ENCODE assay signal across 12 mouse cellular contexts in the genomic region with DNA sequence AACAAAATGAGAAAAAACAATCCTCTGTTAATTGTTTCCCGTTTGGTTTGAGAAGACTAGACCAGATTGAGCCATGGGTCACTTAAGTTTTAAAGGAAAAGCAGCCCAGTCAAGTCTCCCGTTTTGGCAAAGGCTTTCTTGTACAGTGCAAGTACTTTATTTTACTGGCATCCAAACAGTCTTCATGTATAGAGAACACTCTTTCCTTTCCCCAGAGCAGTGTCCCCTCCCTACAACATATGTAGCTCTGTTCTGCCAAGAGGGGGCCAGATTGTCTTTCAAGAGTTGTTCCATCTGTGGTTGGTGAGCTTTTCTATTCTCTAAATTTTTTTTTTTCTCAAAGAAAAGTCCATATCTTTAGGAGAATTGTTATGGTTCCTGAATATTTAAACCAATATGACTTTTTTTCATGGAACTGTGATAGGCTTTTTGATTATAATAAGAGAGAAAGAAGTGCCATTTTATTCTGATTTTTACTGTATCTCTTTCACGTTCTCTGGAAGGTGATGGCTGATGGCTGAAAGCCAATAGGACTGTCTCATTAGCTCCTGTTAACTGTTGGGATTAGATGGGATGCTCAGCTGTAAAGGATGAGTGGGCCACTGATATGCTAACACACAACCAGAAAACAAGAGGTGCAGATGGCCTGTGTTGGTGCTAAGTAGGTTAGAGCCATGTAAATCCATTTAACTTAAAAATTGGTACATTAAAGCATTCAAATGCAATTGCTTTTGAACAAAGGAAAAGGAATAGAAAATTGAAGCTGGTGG. TPM values are rescaled to one million over a fixed set of nuclear protein-coding genes. Genes with fewer than 3 reads are reported as not detected.
DNase-seq lines count a peak whose midpoint lies in the region; ATAC-seq and TF ChIP-seq lines count a peak whose summit lies in the region.
"Had no signal": no experiment of that assay in that cellular context is flagged by ENCODE, and none has a peak within 500 bp of the region (broad histone marks: within the 10 kb centered on the region; RNA-seq: fewer than 3 reads in every experiment).

No protein-coding gene starts in this region.

- WGBS in forebrain, postnatal 0 days, result 24% methylated on average over 3 of the region's 3 CpGs
- 57% methylated on average over 3 of the region's 3 CpGs for WGBS in neural tube, embryonic 15.5 days

- DNase-seq in layer of hippocampus, adult 11-12 months (ENCODE audit: low spot score), result peak; percentile 49
- no peak for DNase-seq in layer of hippocampus, postnatal 10 days (ENCODE audit: low spot score in 2 of 2)
- peak; percentile 70 for DNase-seq in cerebellum, adult 11-12 months
- DNase-seq in forebrain, postnatal 0 days, result peak; percentile 68
- DNase-seq in urinary bladder, adult 18-20 months (ENCODE audit: low spot score in 2 of 2), result no peak
- DNase-seq in spleen, adult 18-20 months, result no peak
- no peak for DNase-seq in urinary bladder, adult 2 months (ENCODE audit: low spot score)

- H3K4me3 ChIP-seq in forebrain, postnatal 0 days (ENCODE audit: low read depth, low read length), result no peak overlapping the region
- no peak overlapping the region for H3K4me3 ChIP-seq in neural tube, embryonic 15.5 days (replicated peaks)
- H3K4me3 ChIP-seq: heart, embryonic 13.5 days; limb, embryonic 15.5 days; myocyte had no signal

- 0 out of 2 replicates have a peak, but pooled peaks cover 2% of the 10 kb centered on the region for H3K4me1 ChIP-seq in forebrain, postnatal 0 days (ENCODE audit: insufficient read depth)
- no peaks in the 10 kb centered on the region for H3K4me1 ChIP-seq in neural tube, embryonic 15.5 days
- H3K4me1 ChIP-seq: heart, embryonic 13.5 days; limb, embryonic 15.5 days had no signal

- peak overlapping the region; percentile 73 for H3K27ac ChIP-seq in forebrain, postnatal 0 days (ENCODE audit: low read depth, low read length)
- 0 out of 2 replicates have a peak overlapping the region, but pooled peaks have one; percentile 28 for H3K27ac ChIP-seq in neural tube, embryonic 15.5 days (replicated peaks)
- H3K27ac ChIP-seq: heart, embryonic 13.5 days; limb, embryonic 15.5 days had no signal

- H3K9ac ChIP-seq in forebrain, postnatal 0 days, result no peak overlapping the region
- H3K9ac ChIP-seq in neural tube, embryonic 15.5 days (replicated peaks), result no peak overlapping the region
- H3K9ac ChIP-seq: heart, embryonic 13.5 days; limb, embryonic 15.5 days had no signal

- no peaks in the 10 kb centered on the region for H3K9me3 ChIP-seq in forebrain, postnatal 0 days (ENCODE audit: low read length)
- no peaks in the 10 kb centered on the region for H3K9me3 ChIP-seq in neural tube, embryonic 15.5 days (replicated peaks)
- H3K9me3 ChIP-seq: heart, embryonic 13.5 days; limb, embryonic 15.5 days had no signal

- TF ChIP-seq CTCF in forebrain, postnatal 0 days (IDR thresholded peaks at IDR 0.05; ENCODE audit: low read depth), result no peak

- no peaks in the 10 kb centered on the region for H3K27me3 ChIP-seq in forebrain, postnatal 0 days (ENCODE audit: insufficient read depth, low read length)
- no peaks in the 10 kb centered on the region for H3K27me3 ChIP-seq in neural tube, embryonic 15.5 days (replicated peaks)
- H3K27me3 ChIP-seq: heart, embryonic 13.5 days; limb, embryonic 15.5 days had no signal

- no peak overlapping the region for H3K4me2 ChIP-seq in forebrain, postnatal 0 days (ENCODE audit: low read depth)
- H3K4me2 ChIP-seq in neural tube, embryonic 15.5 days, result no peak overlapping the region
- H3K4me2 ChIP-seq: heart, embryonic 13.5 days; limb, embryonic 15.5 days had no signal

- no peaks in the 10 kb centered on the region; the same call in 1 of the 2 replicates for H3K36me3 ChIP-seq in forebrain, postnatal 0 days (ENCODE audit: insufficient read depth)
- H3K36me3 ChIP-seq in neural tube, embryonic 15.5 days, result no peaks in the 10 kb centered on the region
- H3K36me3 ChIP-seq: heart, embryonic 13.5 days; limb, embryonic 15.5 days had no signal

- ATAC-seq in forebrain, postnatal 0 days, result peak; percentile 85
- ATAC-seq in neural tube, embryonic 15.5 days (ENCODE audit: low FRiP score), result no peak

RNA-seq across cellular contexts. Expression of a gene that starts 37.4 kb away (rescaled TPM):
- total RNA-seq in layer of hippocampus, postnatal 10 days (2021), result 1,000 to 10,000 TPM in 1 of 2 experiments, 100 to 1,000 TPM in 1; 988 to 1,034 TPM
- total RNA-seq in forebrain, postnatal 0 days (2014; rRNA removed), result 1,306 and 1,346 TPM in 2 replicates
- 660 and 667 TPM in 2 replicates for polyA plus RNA-seq in forebrain, postnatal 0 days (2015; fragmentation: Nextera tagmentation; extraction: Ambion mirVana)
- 411 and 481 TPM in 2 replicates for polyA plus RNA-seq in neural tube, embryonic 15.5 days (2015; fragmentation: Nextera tagmentation; extraction: Ambion mirVana)
- 6.5 and 8.7 TPM in 2 replicates for polyA plus RNA-seq in urinary bladder, adult 2 months (2012; rRNA removed)
- polyA plus RNA-seq: C2C12, myocyte had no signal

Comparison
In these comparisons a context has a peak if more than half of its experiments do, and no peak if none do; other contexts are left out.
1. DNase-seq: peak in layer of hippocampus, adult 11-12 months (single experiment), cerebellum, adult 11-12 months (single experiment) and forebrain, postnatal 0 days (single experiment); none in layer of hippocampus, postnatal 10 days (0 of 2), urinary bladder, adult 18-20 months (0 of 2), spleen, adult 18-20 months (0 of 2) and urinary bladder, adult 2 months (single experiment).
2. RNA of a gene that starts 37.4 kb away (polyA plus RNA-seq): 660 to 667 TPM in forebrain, postnatal 0 days and 411 to 481 TPM in neural tube, embryonic 15.5 days; 6.5 to 8.7 TPM in urinary bladder, adult 2 months; every median in the first group is over 10 times any median in the second.